ENCODE assay signal across 12 mouse cellular contexts in genomic region chr8:61359851-61360272, GRCm38 (mm10).
DNase-seq lines count a peak whose midpoint lies in the region; ATAC-seq lines count a peak whose summit lies in the region.
"Had no signal": no experiment of that assay in that cellular context is flagged by ENCODE, and none has a peak within 500 bp of the region (broad histone marks: within the 10 kb centered on the region; RNA-seq: fewer than 3 reads in every experiment).

No protein-coding gene starts in this region.

- no peak overlapping the region for H3K27ac ChIP-seq in heart, embryonic 13.5 days (replicated peaks)
- H3K27ac ChIP-seq in hindbrain, embryonic 12.5 days: no peak overlapping the region
- H3K27ac ChIP-seq: forebrain, embryonic 15.5 days; macrophage had no signal

- intact Hi-C loops in heart, postnatal 14 days (cut with DNase I): no loop called here

- peak overlapping the region; percentile 25 for H3K4me3 ChIP-seq in heart, embryonic 13.5 days
- H3K4me3 ChIP-seq in hindbrain, embryonic 12.5 days: no peak overlapping the region
- H3K4me3 ChIP-seq: forebrain, embryonic 15.5 days had no signal

- ATAC-seq in heart, embryonic 13.5 days (ENCODE audit: extremely low read depth, insufficient number of reproducible peaks, low FRiP score, low TSS enrichment): no peak
- ATAC-seq in hindbrain, embryonic 12.5 days (ENCODE audit: low FRiP score): 0 out of 2 replicates have a peak, but pooled peaks have one; percentile 7
- no peak for ATAC-seq in monocyte, adult 5-6 weeks (replicated peaks; ENCODE audit: insufficient number of reproducible peaks, low FRiP score, low TSS enrichment, poor library complexity, severe bottlenecking)
- ATAC-seq: forebrain, embryonic 15.5 days had no signal

- H3K9me3 ChIP-seq in heart, embryonic 13.5 days: no peaks in the 10 kb centered on the region
- no peaks in the 10 kb centered on the region for H3K9me3 ChIP-seq in hindbrain, embryonic 12.5 days (replicated peaks)
- H3K9me3 ChIP-seq: forebrain, embryonic 15.5 days had no signal

- peak overlapping the region; percentile 42; the same call in 1 of the 2 replicates for H3K9ac ChIP-seq in heart, embryonic 13.5 days
- H3K9ac ChIP-seq in hindbrain, embryonic 12.5 days: no peak overlapping the region
- H3K9ac ChIP-seq: forebrain, embryonic 15.5 days had no signal

- 34% methylated on average over 10 of the region's 10 CpGs for WGBS in heart, embryonic 13.5 days
- 27% methylated on average over 10 of the region's 10 CpGs for WGBS in hindbrain, embryonic 12.5 days

- peaks cover 26% of the 10 kb centered on the region for H3K4me1 ChIP-seq in heart, embryonic 13.5 days
- H3K4me1 ChIP-seq in hindbrain, embryonic 12.5 days: peaks cover 20% of the 10 kb centered on the region

- no peaks in the 10 kb centered on the region for H3K27me3 ChIP-seq in heart, embryonic 13.5 days (replicated peaks)
- H3K27me3 ChIP-seq in hindbrain, embryonic 12.5 days: no peaks in the 10 kb centered on the region
- H3K27me3 ChIP-seq: forebrain, embryonic 15.5 days had no signal

- H3K4me2 ChIP-seq in heart, embryonic 13.5 days: peak overlapping the region; percentile 61
- H3K4me2 ChIP-seq in hindbrain, embryonic 12.5 days (replicated peaks): peak overlapping the region; percentile 15
- H3K4me2 ChIP-seq: forebrain, embryonic 15.5 days had no signal

- peaks cover 28% of the 10 kb centered on the region for H3K36me3 ChIP-seq in heart, embryonic 13.5 days
- H3K36me3 ChIP-seq in hindbrain, embryonic 12.5 days: peaks cover 19% of the 10 kb centered on the region

- no peak for DNase-seq in heart, postnatal 14 days
- DNase-seq in CD4-positive, CD25-positive, alpha-beta regulatory T cell, adult 2 months (ENCODE audit: low read depth, low spot score): peak; percentile 27
- DNase-seq in kidney, postnatal 25 days: peak; percentile 71 to 95
- DNase-seq in frontal cortex, adult 2 months (ENCODE audit: extremely low spot score in 1 of 2, low spot score in 1 of 2): no peak
- no peak for DNase-seq in right cerebral cortex, adult 2 months (ENCODE audit: low spot score in 2 of 2)
- DNase-seq: adrenal gland, adult 2 months; thymus, postnatal 36 days had no signal

Comparison
In these comparisons a context has a peak if more than half of its experiments do, and no peak if none do; other contexts are left out.
1. DNase-seq: peak in CD4-positive, CD25-positive, alpha-beta regulatory T cell, adult 2 months (single experiment) and kidney, postnatal 25 days (2 of 2); none in heart, postnatal 14 days (0 of 2), frontal cortex, adult 2 months (0 of 2) and right cerebral cortex, adult 2 months (0 of 2).